Mouse (Mus musculus): ENCODE data around the gene Cd93.

Gene Cd93

DNA sequence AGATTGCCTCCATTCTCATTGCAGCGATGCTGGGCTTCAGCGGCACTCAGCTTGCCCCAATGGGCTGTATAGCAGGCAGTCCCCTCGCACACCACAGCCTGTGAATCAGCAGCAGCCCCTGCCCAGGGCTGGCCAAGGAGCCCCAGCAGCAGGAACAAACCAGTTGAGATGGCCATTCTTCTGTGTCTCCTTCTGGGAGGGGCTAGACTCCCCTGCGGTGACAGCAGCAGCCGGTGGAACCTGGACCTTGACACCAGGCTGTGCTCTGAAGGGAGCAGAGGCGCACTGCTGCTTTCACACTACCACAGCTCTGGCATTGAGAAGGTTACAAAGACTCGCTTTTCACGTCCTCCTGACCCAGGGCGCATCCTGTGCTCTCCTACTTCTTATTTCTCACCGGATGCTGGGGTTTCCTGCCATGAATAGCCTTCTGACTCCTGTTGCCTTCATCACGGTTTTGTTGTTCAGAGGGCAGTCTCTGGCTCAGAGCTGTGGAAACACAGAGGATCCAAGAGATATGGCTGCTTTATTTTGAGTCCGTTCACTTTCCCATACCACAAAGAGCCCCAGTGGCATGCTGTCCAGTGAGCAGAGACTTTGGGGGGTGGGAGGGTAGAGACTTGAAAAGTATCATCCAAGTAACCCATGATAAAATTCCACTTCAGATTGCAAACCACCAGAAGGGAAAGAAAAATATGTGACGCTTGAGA lies at the start of gene Cd93:
Cd93 (minus strand) TSS at position 315 of the 710 bp plus-strand sequence.
- DNase-seq = no peak

DNA sequence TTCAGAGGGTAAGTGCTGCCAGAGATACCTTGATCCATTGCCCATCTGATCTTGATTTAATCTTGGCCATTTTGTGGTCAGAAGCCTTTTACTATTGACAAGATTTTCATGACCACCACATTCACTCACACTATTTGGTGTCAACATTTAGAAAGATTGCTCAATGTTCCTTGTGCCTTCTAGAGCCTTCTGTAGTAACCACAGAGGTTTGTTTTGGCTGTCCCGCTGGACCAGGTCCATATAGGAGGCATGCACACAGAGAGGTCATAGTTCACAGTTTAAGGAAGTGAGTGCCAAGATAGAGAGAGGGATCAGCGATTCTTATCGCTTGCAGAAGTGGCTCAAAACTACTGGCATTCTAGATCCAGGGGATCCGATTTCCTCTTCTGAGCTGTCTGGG lies 48.7 kb upstream of the Cd93 start:
- DNase-seq = no peak

DNA sequence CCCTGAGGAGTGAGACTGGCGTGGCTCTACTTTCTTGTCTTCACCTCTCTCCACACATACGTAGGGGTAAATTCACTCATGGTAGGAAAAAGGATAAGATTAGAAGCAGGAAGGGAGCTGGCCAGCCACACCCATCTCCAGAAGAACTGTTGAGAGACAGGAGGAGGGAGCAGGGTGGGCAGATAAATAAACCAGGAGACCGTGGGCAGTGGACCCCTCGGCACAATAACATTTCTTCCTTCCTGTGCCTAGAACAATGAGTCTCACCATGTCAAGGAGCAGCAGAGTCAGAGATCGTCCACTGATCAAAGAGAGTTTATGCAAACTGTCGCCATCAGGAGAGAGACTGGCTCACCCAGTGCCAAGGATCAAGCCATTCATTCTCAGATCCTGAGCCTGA lies 46.8 kb upstream of the Cd93 start:
- no peak for DNase-seq

DNA sequence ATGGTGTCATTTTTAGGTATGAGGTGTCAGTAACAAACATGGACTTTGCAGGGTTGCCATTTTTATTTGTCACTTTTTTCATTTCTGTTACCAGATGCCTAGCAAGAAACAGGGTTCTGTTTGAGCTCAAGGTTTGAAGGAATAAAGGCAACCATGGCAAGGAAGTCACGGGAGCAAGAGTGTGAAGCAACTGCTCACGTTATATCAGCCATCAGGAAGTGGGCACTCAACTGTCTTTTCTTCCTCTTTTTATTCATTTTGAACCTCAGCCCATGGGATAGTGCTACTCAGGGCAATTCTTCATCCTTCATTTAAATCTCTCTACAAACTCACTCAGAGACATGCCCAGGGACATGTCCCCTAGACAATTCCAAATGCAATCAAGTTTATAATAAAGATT lies 45.5 kb upstream of the Cd93 start:
- DNase-seq = no peak

DNA sequence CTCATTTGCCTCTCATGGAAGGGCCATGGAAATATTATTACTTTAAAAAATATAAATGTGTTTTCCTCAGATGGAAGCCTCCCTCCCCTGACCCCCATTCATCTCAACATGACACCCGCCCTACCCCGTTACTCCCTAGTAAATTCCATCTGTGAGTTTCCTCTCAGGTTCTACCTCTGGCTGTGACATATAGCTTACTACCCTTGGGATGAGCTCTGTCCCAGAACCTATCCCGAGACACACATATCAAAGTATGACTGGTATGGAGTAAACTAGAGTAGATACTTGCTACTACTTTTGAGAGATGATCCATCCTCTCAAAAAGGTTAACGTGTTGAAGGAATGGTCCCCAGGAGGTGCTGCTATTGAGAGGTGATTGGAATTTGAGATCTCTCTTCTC lies 42.2 kb upstream of the Cd93 start:
- no peak for DNase-seq

DNA sequence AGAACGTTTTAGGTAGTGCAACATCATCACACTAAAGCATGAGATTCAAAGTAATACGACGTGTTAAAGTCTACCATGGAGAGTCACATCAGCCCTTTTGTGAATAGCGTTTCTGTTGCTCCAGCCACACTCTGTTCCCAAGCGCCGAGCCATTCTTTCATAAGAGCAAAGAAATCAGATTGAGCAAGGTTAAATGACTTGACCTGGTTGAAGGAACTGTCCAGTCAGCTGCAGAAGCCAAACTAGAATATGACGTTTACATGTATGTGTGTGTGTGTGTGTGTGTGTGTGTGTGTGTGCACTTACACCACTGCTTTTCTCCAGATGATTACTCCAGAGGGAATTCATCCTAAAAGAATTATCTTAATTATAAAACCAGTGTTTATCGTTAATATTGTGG lies 37.0 kb upstream of the Cd93 start:
- DNase-seq = no peak

DNA sequence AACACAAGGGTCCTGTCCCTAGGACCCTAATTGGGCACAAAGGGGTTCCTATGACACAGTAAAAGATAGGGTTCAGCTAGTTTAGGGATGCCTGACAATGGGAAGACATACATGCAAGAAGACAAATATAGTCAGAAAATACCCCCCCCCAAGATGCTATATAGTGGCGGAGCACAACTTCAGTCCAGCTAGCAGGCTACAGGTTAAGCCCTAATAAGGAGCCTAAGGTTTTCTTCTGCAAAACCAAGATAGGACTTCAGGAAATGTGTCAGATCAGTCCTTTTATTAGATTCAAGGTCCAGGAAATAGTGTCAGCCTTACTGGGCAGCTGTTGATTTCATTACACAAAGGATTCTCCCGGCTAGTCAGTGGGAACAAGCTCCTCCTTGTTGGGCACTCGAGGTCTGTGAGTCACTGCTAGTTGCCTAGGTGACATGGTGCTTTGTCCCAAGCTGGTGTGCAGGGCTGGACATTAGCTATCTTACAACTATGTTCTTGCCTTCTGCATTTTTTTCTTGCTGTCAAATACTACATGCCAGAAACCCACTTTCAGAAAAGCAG lies 34.9 kb upstream of the Cd93 start:
- DNase-seq = no peak

DNA sequence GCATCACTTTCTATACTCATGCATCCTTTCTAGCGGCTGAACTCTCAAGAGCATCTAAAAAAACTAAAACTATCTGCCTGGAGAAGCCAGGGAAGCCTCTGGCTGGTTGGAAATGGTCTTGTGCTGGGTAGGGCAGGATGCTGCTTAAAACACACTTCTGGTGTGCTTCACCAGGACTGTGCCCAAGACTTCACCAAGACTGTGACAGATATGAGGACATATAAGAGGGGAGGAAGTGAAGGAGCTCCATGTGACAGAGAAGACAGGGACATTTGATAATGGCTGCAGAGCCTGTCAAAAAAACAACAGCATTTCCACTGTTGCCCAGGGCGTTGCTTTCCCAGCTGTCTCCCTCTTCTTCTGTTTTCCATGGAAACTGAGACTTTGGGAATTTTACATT lies 34.0 kb upstream of the Cd93 start:
- DNase-seq = no peak

DNA sequence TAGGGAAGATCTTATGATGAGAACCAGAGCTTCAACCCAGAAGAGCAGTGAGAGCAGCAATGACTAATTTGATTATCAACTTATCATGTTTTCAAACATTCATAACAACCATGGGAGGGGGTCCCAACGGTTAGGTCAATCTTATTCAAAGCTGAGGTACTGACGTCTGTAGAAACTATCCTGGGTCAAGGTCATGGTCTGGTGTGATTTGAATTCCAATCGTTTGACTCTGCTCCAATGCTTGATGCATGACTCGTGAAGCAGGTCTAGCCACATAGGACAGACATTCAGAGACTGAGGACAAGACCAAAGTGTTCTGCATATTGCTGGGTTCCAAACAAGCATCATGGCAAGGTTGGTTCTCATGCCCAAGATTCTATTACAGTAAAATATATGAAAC lies 33.2 kb upstream of the Cd93 start:
- no peak for DNase-seq

DNA sequence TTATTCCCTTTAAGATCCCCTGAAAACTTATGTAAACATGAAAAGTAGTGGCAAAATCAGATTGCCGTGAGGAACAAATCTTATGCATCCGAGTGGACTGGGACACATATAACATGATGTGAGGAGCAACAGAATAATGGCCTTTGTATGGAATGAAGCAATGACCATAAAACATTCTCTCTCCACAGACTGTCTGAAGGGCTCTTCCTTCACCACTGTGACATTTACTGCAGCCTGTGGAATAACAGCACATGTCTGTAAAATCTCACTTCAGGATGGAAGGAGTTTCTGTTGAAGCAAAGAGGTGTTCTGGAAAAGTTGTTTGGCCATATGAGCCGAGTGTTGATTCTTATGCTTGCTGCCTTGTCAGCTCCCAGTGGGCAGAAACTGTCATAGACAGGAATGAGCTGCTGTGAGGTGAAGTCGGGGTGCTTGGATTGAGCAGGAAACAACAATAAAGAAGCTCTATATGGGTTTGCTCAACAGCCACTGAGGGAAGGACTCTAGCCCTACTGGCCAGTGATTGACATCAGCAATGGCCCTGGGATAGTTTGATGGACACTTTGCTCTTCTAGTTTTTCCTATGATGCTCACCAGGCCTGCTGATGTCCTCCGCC lies 32.6 kb upstream of the Cd93 start:
- no peak for DNase-seq

DNA sequence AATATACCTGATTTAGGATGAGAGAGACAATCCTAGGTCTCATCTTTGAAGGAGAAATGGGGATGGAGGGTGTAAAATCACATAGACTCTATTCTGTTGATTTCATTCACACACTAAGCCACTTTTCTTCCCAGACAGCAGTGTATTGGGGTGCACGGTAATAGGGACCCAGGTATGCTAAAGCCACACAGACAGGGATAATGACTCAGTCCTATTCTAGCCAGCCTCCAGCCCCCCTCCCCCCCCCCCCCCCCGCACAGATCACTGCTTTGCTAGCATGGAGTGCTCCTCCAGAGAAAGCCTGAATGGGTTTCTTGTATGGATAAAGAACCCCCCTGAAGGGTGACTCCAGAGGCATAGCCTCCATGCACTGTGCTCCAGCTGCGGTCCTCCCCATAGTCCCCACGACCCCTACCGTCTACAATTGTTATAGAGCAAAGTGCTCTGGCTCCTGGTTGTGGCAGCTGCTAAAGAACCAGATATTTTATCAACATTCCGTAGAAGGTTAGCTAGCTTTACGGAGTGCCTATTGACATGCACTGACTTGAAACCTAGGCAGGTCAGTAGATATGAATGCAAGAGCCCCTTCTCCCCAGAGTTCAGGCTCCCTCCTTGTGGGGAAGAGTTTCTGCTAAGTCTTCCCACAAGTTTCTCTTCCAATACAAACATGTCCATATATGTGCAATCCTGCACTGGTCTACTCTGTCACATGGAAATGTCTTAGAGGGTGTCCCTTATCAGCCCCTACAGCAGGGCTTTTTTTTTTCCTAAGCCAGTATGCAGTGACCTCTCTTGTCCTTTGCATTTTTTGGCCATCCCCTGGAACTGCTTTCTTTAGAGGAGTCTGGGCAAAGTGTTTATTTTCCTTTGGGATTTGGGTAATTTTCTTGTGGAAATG lies 26.2 kb upstream of the Cd93 start:
- no peak for DNase-seq

DNA sequence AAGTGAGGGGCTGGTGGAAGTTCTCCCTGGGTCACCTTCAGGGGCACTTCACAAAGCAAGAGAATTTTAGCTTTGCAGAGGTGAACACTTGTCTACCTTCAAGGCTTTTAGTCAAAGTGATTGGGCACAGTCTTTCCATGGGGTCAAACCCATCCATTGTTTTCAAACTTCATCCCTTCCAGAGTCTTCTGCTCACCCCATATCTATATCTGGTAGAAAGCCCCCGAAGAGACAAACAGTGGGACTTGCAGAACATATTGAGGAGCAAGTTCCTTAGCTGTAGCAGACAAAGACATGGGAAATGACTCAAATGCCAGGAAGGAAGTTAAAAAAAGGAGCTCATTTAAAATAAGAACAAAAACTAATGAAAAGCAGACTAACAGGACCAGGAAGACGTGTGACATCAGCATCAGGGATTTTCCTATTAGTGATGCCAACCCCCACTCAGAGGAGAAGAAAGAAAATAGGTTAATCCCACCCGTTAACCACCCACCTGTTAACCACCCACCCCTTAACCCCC lies 24.6 kb upstream of the Cd93 start:
- DNase-seq = no peak

DNA sequence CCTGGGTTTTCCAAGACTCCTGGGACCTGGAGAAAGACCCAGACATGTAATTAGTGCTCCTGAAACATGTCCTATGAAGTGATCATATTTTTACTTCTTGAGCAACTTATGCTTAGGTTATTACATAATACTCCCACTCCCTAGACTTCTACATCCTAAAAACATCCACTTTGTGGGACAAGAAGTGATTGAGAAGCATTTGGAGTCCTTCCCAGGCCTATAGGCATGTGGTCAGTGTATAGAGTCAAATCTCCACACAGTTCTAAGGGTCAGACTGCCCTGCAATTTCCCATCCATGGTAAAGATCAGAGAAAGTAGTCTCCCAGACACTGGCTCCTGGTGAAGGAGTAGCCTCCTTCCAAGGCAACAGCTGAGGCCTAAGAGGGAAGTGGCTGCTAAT lies 12.0 kb upstream of the Cd93 start:
- no peak for DNase-seq

DNA sequence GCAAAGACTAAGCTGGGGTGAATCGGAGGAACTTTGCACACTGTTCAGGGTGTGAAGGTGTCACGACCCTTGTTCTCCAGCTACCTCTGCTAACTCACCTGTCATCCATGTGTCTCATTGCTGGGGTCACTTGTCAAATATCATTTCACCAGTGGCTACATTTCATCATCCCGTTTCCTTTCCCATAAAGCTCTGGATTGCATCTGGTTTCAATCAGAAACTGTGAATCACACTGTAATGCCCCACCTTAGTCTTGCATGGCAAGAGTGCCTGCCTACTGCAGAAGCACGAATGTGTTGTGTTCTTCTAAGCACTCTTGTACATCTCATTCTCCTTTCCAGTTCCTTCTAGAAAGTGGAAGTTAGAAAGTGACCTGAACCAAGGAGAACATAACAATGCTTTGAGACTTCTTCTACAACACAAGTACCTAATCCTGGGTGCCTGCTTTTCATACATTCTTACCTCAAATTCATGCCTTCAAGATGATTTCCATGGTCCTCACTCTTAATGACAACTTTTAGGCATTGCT lies 10.7 kb upstream of the Cd93 start:
- DNase-seq = no peak

DNA sequence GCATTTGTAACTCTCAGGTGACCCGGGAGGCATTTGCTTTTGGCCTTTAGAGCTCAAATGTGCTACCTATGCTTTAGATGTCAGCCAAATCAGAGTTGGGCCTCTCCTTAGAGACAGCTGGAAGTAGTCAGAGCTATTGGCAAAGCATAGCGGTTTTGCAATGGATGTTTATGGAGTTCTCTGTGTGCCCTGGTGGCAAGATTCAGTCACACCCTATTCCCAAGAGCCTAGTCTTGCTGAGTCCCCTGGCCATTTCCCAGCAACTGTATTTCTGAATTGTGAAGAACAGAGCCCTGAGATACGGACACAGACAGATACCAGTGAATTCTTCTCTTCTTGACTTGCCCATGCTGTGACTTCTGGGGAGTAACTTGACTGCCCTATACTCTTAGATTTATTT lies 9.7 kb upstream of the Cd93 start:
- DNase-seq = no peak

DNA sequence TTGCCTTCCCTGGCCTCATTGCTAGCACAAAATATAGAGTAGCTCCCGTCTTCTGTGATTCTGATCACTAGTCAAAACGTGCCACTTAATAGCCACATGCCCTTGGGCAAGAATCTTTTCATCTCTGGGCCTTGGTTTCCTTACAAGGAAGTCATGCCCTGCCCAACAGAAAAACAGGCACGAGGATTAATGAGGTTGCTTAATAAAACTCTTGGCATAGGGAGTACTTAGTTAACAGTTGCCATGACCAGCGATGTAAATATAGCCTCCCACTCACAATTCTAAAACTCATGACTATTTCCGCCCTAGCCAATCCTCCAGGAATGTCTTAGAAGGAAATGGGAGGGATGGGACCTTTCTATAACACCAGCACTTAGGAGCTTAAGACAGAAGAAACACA lies 8.1 kb upstream of the Cd93 start:
- no peak for DNase-seq

DNA sequence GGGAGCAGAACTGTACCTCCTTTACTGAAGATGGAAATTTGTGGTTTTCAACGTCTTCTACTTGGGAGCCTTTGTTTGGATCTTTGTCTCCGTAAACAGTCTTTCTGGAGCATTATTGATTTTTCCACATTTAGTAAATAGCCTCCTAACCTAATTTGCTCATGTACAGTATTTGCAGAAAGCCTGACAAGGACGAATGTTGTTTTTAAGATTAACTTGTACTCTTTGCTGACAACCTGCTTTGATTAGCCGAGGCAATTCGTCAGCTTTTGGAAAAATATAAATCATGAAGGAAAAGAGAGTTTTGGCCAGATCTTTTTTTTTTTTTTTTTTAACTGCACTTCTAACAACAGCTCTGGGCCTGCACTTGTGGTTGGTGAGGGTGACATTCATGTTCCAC lies 7.3 kb upstream of the Cd93 start:
- DNase-seq = no peak

DNA sequence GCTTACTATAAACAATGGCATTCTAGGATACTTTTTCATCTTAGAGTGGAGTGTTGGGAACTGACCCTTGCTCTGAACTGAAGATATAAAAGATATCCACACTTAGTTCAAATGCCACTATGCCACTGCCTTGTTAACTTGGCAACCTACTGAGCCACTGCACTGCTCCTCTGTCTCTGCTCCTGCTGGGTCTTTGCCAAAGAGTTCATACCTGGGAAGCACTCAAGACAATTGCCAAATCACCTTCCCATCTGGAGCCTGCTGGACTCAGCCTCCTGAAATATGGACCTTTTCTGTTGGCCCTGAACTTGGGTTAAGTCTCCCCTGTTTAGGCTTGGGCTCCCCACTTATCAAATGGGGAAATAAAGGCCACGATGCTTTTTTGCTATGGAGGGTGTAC lies 6.3 kb upstream of the Cd93 start:
- DNase-seq = no peak

DNA sequence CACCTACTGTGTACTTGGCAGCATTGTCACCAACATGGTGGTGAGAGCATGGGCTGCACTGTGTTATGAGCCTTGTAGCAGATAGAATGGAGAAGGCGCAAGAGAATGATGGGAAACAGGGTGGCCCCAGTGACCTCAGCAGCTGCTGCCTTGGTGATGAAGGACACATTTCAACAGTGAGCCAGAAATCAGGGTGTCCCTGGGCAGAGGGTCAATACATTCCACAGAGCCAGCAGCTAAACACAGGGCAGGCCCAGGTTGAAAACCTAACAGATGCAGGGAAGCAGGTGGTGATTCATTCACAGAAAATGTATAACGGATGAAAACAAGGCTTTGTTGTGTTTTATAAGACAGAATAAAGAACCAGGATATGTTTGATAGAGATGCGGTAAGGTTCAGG lies 3.1 kb upstream of the Cd93 start:
- no peak for DNase-seq

DNA sequence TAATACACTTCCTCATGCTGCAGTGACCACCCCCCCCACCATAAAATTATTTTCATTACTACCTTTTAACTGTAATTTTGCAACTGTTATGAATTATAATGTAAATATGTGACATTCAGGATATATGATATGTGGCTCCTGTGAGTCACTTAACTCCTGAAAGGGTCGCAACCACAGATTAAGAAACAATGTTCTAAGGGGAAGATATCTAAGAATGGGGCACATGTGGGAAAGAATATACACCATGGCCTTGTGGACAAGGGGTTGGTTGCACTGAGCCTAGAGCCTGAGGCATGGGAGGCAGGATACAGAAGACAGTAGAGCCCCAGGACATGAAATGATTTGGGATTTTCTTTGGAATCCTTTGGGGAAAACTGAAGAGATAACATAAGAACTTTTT lies 2.3 kb upstream of the Cd93 start:
- no peak for DNase-seq

DNA sequence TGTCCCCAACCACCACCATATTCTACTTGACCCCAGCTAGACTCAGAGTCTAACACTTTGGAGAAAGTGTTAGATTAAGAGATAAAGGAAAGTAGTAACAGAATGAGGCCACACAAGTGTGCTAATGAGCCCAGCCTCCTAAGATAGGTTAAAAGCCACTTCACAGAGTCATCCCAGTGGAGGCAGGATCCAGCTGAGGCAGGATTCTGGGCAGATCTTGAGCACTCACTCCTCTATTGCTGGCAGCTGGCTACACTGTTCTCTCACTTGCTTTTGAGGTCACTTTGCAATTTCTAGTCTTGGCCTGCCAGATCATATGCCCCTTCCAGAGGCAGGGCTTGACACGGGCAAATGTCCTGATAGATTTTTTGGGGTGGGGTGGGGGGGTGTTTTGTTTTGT lies 1.1 kb upstream of the Cd93 start:
- DNase-seq = no peak

DNA sequence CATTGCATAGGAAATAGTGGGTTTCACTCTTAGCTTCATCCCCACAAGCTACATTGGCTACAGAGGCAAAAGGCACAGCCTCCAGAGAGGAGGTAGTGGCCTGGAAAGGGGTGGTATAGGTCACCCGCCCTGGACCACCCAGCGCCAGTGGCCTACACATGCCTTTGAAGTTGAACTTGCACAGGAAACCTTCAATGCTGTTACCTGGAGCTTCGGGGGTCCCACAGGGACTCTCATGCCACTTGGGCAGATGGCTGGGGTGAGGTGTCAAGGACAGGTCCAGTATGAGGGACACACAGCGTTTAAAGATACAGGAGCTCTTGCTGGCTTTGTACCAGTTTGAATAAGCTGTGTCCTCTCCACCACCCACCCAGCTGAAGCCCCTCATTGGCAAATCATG lies 653 bp downstream of the Cd93 start:
- no peak for DNase-seq

DNA sequence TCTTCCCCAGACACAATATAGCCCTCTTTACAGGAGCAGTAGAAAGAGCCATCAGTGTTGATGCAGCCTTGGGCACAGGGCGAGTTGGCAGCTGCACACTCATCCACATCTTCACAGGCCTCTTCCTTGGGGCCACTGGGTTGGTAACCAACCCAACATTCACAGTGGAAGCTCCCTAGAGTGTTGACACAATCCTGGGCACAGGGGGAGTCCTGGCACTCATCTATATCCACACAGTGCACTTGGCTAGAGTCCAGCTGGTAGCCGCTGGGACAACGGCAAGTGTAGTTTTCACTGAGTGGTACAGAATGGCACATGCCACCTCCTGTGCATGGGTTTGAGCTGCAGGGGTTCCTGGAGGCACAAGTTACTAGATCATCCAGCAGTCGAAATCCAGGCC lies 1.2 kb downstream of the Cd93 start:
- no peak for DNase-seq

Measured in cerebellum, adult 9-11 months (tissue).